Mouse (Mus musculus): Measurements from ENCODE around the gene Cyp3a57. TPM values are rescaled to one million over a fixed set of nuclear protein-coding genes. Genes with fewer than 3 reads are reported as not detected.
"Not testable (repeated sequence)": the region's sequence is repeated elsewhere in the genome, so short reads cannot be mapped to it uniquely, and the experiment has no call there.

Cyp3a57 gene
- polyA plus RNA-seq (2015; fragmentation: Nextera tagmentation; extraction: Ambion mirVana), result not detected in 2 replicates

DNA sequence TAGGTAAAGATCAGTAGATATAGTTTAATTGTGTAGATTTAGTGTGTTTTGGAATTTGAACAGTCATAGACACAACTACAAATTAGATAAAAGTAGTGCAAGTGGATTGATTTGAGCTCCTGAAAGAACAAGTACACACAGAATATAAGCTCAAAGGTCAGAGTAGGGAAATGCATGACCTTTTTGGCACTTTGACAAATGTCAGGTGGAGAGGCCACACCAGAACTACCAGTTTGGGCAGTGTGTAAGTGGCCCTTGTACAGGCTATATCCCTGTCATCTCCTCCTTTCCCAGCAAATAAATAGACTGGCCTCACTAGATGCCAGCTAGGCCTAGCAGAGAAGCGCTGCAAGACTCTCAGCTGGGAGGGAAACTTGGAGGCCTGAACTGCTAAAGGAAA, at the start of gene Cyp3a57:
Gene Cyp3a57, plus strand, starts transcription at position 339 of the 400 bp plus-strand sequence.
- Histone ChIP-seq H3K4me2 (ENCODE audit: low read depth, low read length) (no peak within 1 kb of the TSS), H3K4me1 (ENCODE audit: control insufficient read depth, insufficient read depth, low read length) (no peaks in the 10 kb centered on the region), H3K27me3 (ENCODE audit: control insufficient read depth, insufficient read depth, low read length) (no peaks in the 10 kb centered on the region), H3K27ac (ENCODE audit: low read length) (no peak within 1 kb of the TSS), H3K36me3 (ENCODE audit: control insufficient read depth, insufficient read depth, low read length) (no peaks in the 10 kb centered on the region), H3K4me3 (replicated peaks; ENCODE audit: low read length) (no peak within 1 kb of the TSS), H3K9ac (ENCODE audit: low read length) (no peak within 1 kb of the TSS), H3K9me3 (replicated peaks; ENCODE audit: control insufficient read depth, low read length) (no peaks in the 10 kb centered on the region)
- 74% methylated on average over 1 of the region's 1 CpGs for WGBS
- ATAC-seq (ENCODE audit: insufficient read depth, low FRiP score), result no peak

DNA sequence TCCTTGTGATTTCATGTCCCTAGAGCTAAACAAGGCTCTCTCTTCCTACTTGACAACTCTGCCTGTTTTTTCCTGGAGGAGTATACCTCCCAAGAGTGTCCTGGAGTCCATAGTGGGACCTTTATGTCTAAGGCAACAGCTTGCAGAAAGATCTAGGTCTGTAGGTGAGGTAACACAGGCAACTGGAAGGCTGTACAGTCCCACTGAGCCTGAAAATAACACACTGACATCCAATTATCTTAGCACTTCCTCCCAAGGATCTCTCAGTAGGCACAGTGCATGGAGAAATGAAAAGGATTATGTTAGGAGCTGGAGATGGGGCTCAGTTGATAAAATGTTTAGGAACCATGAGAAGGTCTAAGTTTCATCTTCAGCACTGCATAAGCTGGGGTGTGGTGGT, 44.6 kb upstream of the Cyp3a57 start:
- H3K9me3 ChIP-seq (replicated peaks; ENCODE audit: control insufficient read depth, low read length), result no peaks in the 10 kb centered on the region

DNA sequence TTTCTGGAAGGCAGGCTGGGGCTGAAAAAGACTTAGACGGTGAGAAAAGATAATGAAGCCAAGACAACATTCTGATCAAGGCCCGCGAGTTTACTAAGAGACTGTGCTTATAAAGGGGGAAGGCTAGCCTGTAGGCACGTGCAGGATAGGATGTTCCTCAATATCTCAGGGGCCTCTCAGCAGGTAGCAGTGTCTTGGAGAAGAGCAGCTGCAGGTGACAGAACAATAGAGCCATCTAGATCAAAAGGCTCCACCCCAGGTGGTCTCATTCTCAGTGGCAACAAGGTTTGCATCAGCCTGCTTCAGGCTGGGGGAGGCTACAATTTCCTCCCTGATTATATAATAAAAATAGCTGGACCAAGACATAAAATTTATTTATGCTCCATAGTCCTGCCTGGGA, 43.3 kb upstream of the Cyp3a57 start:
- H3K36me3 ChIP-seq (ENCODE audit: control insufficient read depth, insufficient read depth, low read length); ATAC-seq (ENCODE audit: insufficient read depth, low FRiP score); H3K4me2 ChIP-seq (ENCODE audit: low read depth, low read length); H3K27ac ChIP-seq (ENCODE audit: low read length); H3K9ac ChIP-seq (ENCODE audit: low read length); H3K9me3 ChIP-seq (replicated peaks; ENCODE audit: control insufficient read depth, low read length); H3K27me3 ChIP-seq (ENCODE audit: control insufficient read depth, insufficient read depth, low read length); H3K4me1 ChIP-seq (ENCODE audit: control insufficient read depth, insufficient read depth, low read length); H3K4me3 ChIP-seq (replicated peaks; ENCODE audit: low read length): not testable (repeated sequence)
- WGBS, result 70% methylated on average over 4 of the region's 4 CpGs

More for the DNA sequence above, 44.6 kb upstream of the Cyp3a57 start:
- H3K27ac ChIP-seq (ENCODE audit: low read length), result no peak overlapping the region
- H3K4me1 ChIP-seq (ENCODE audit: control insufficient read depth, insufficient read depth, low read length), result no peaks in the 10 kb centered on the region
- H3K4me3 ChIP-seq (replicated peaks; ENCODE audit: low read length), result no peak overlapping the region
- no peak overlapping the region for H3K4me2 ChIP-seq (ENCODE audit: low read depth, low read length)
- H3K36me3 ChIP-seq (ENCODE audit: control insufficient read depth, insufficient read depth, low read length), result no peaks in the 10 kb centered on the region
- H3K9ac ChIP-seq (ENCODE audit: low read length), result no peak overlapping the region
- ATAC-seq (ENCODE audit: insufficient read depth, low FRiP score), result no peak
- H3K27me3 ChIP-seq (ENCODE audit: control insufficient read depth, insufficient read depth, low read length), result no peaks in the 10 kb centered on the region

- no peaks in the 10 kb centered on the region for H3K36me3 ChIP-seq (ENCODE audit: control insufficient read depth, insufficient read depth, low read length)
- H3K27ac ChIP-seq (ENCODE audit: low read length), result no peak overlapping the region
- ATAC-seq (ENCODE audit: insufficient read depth, low FRiP score), result no peak
- H3K27me3 ChIP-seq (ENCODE audit: control insufficient read depth, insufficient read depth, low read length), result no peaks in the 10 kb centered on the region
- no peaks in the 10 kb centered on the region for H3K9me3 ChIP-seq (replicated peaks; ENCODE audit: control insufficient read depth, low read length)
- H3K4me1 ChIP-seq (ENCODE audit: control insufficient read depth, insufficient read depth, low read length), result no peaks in the 10 kb centered on the region
- no peak overlapping the region for H3K4me3 ChIP-seq (replicated peaks; ENCODE audit: low read length)
- no peak overlapping the region for H3K9ac ChIP-seq (ENCODE audit: low read length)
- 77% methylated on average over 1 of the region's 1 CpGs for WGBS
- H3K4me2 ChIP-seq (ENCODE audit: low read depth, low read length), result no peak overlapping the region
Observed at GRCm38 (mm10) chr5:145302424-145302823, 42.7 kb upstream of the Cyp3a57 start.

- not testable (repeated sequence) for H3K9ac ChIP-seq (ENCODE audit: low read length); H3K4me2 ChIP-seq (ENCODE audit: low read depth, low read length); H3K4me3 ChIP-seq (replicated peaks; ENCODE audit: low read length); H3K27ac ChIP-seq (ENCODE audit: low read length); H3K27me3 ChIP-seq (ENCODE audit: control insufficient read depth, insufficient read depth, low read length); H3K9me3 ChIP-seq (replicated peaks; ENCODE audit: control insufficient read depth, low read length); H3K4me1 ChIP-seq (ENCODE audit: control insufficient read depth, insufficient read depth, low read length); H3K36me3 ChIP-seq (ENCODE audit: control insufficient read depth, insufficient read depth, low read length); ATAC-seq (ENCODE audit: insufficient read depth, low FRiP score)
- 88% methylated on average over 4 of the region's 4 CpGs for WGBS
Observed at GRCm38 (mm10) chr5:145306953-145307352, 38.1 kb upstream of the Cyp3a57 start.

DNA sequence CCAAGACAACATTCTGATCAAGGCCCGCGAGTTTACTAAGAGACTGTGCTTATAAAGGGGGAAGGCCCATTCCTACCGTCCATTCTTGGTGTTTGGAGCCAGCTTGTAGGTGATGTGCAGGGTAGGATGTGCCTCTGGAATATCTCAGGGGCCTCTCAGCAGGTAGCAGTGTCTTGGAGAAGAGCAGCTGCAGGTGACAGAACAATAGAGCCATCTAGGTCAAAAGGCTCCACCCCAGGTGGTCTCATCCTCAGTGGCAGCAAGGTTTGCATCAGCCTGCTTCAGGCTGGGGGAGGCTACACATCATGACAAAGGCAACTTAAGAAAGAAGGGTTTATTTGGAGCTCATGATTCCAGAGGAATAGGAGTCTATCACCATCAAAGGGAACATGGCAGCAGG, 37.3 kb upstream of the Cyp3a57 start:
- H3K9me3 ChIP-seq (replicated peaks; ENCODE audit: control insufficient read depth, low read length); H3K4me1 ChIP-seq (ENCODE audit: control insufficient read depth, insufficient read depth, low read length); ATAC-seq (ENCODE audit: insufficient read depth, low FRiP score); H3K27me3 ChIP-seq (ENCODE audit: control insufficient read depth, insufficient read depth, low read length); H3K4me2 ChIP-seq (ENCODE audit: low read depth, low read length); H3K4me3 ChIP-seq (replicated peaks; ENCODE audit: low read length); H3K27ac ChIP-seq (ENCODE audit: low read length); H3K36me3 ChIP-seq (ENCODE audit: control insufficient read depth, insufficient read depth, low read length); H3K9ac ChIP-seq (ENCODE audit: low read length): not testable (repeated sequence)
- 84% methylated on average over 3 of the region's 3 CpGs for WGBS

DNA sequence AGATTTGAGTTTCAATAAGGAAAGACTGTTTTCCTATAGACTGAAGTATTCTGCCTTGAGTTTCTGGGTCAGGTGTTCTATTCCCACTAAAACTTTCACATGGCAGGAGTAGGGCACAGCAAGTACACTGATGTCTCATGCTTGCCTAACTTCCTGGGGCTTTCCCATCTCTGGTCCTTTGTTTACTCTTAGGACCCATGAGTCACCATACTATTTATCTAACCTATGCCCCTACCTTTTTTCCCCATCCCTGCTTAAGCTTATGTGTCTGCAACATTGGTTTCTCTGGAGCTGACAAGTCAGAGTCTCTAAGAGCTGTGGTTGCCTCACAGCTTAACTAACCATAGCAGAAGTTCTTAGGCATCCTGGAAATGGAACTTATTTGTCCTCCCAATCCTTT, 31.2 kb upstream of the Cyp3a57 start:
- ATAC-seq (ENCODE audit: insufficient read depth, low FRiP score), result no peak
- H3K4me3 ChIP-seq (replicated peaks; ENCODE audit: low read length), result no peak overlapping the region
- H3K27me3 ChIP-seq (ENCODE audit: control insufficient read depth, insufficient read depth, low read length), result no peaks in the 10 kb centered on the region
- no peak overlapping the region for H3K27ac ChIP-seq (ENCODE audit: low read length)
- no peak overlapping the region for H3K9ac ChIP-seq (ENCODE audit: low read length)
- H3K4me1 ChIP-seq (ENCODE audit: control insufficient read depth, insufficient read depth, low read length), result no peaks in the 10 kb centered on the region
- H3K36me3 ChIP-seq (ENCODE audit: control insufficient read depth, insufficient read depth, low read length), result no peaks in the 10 kb centered on the region
- H3K9me3 ChIP-seq (replicated peaks; ENCODE audit: control insufficient read depth, low read length), result no peaks in the 10 kb centered on the region
- H3K4me2 ChIP-seq (ENCODE audit: low read depth, low read length), result no peak overlapping the region

GRCm38 (mm10) chr5:145317141-145317540, 27.9 kb upstream of the Cyp3a57 start:
- Histone ChIP-seq H3K4me3 (replicated peaks; ENCODE audit: low read length) (no peak overlapping the region), H3K27me3 (ENCODE audit: control insufficient read depth, insufficient read depth, low read length) (no peaks in the 10 kb centered on the region), H3K4me1 (ENCODE audit: control insufficient read depth, insufficient read depth, low read length) (no peaks in the 10 kb centered on the region), H3K9ac (ENCODE audit: low read length) (no peak overlapping the region), H3K36me3 (ENCODE audit: control insufficient read depth, insufficient read depth, low read length) (no peaks in the 10 kb centered on the region), H3K4me2 (ENCODE audit: low read depth, low read length) (no peak overlapping the region), H3K27ac (ENCODE audit: low read length) (no peak overlapping the region), H3K9me3 (replicated peaks; ENCODE audit: control insufficient read depth, low read length) (no peaks in the 10 kb centered on the region)
- 88% methylated on average over 1 of the region's 1 CpGs for WGBS
- no peak for ATAC-seq (ENCODE audit: insufficient read depth, low FRiP score)

- H3K27me3 ChIP-seq (ENCODE audit: control insufficient read depth, insufficient read depth, low read length); ATAC-seq (ENCODE audit: insufficient read depth, low FRiP score); H3K4me3 ChIP-seq (replicated peaks; ENCODE audit: low read length); H3K4me1 ChIP-seq (ENCODE audit: control insufficient read depth, insufficient read depth, low read length); H3K27ac ChIP-seq (ENCODE audit: low read length); H3K36me3 ChIP-seq (ENCODE audit: control insufficient read depth, insufficient read depth, low read length); H3K4me2 ChIP-seq (ENCODE audit: low read depth, low read length); H3K9ac ChIP-seq (ENCODE audit: low read length); H3K9me3 ChIP-seq (replicated peaks; ENCODE audit: control insufficient read depth, low read length): not testable (repeated sequence)
Observed at GRCm38 (mm10) chr5:145338756-145339155, 6.3 kb upstream of the Cyp3a57 start.

- no peak overlapping the region for H3K4me2 ChIP-seq (ENCODE audit: low read depth, low read length)
- no peaks in the 10 kb centered on the region for H3K27me3 ChIP-seq (ENCODE audit: control insufficient read depth, insufficient read depth, low read length)
- no peaks in the 10 kb centered on the region for H3K4me1 ChIP-seq (ENCODE audit: control insufficient read depth, insufficient read depth, low read length)
- H3K9ac ChIP-seq (ENCODE audit: low read length), result no peak overlapping the region
- no peak overlapping the region for H3K4me3 ChIP-seq (replicated peaks; ENCODE audit: low read length)
- no peaks in the 10 kb centered on the region for H3K9me3 ChIP-seq (replicated peaks; ENCODE audit: control insufficient read depth, low read length)
- no peaks in the 10 kb centered on the region for H3K36me3 ChIP-seq (ENCODE audit: control insufficient read depth, insufficient read depth, low read length)
- H3K27ac ChIP-seq (ENCODE audit: low read length), result no peak overlapping the region
- no peak for ATAC-seq (ENCODE audit: insufficient read depth, low FRiP score)
Observed at GRCm38 (mm10) chr5:145349697-145350096, 4.6 kb downstream of the Cyp3a57 start.

All from stomach, embryonic 16.5 days (tissue).